Mouse (Mus musculus) midbrain, embryonic 13.5 days (tissue): ENCODE data around the gene Zfp641. TPM values are rescaled to one million over a fixed set of nuclear protein-coding genes. Genes with fewer than 3 reads are reported as not detected.

Experiments used
- polyA plus RNA-seq: library from polyadenylated mRNA; unstranded; fragments of >200 nt; fragmentation: Nextera tagmentation; extraction: Ambion mirVana; gene quantifications from 2 replicates; pipeline ENCODE4 v1.2.1, GENCODE M21; 2015

Zfp641 gene
- polyA plus RNA-seq, 1 experiment from 2014 or later, result 5.9 TPM

Other genes with a start within 250 kb of the Zfp641 start
- 70.8 and 73.8 TPM in 2 replicates for gene Pfkm, start 203.6 kb downstream of the Zfp641 start, polyA plus RNA-seq
- gene Senp1, start 202.4 kb downstream of the Zfp641 start, polyA plus RNA-seq, result 27.6 and 31.1 TPM in 2 replicates
- gene Asb8, start 130.5 kb downstream of the Zfp641 start, polyA plus RNA-seq, result 54.4 and 54.9 TPM in 2 replicates
- 55.4 and 60.4 TPM in 2 replicates for gene Ccdc184, start 129.0 kb downstream of the Zfp641 start, polyA plus RNA-seq
- gene Olfr288, start 100.6 kb downstream of the Zfp641 start, polyA plus RNA-seq, result not detected in 2 replicates
- not detected in 2 replicates for gene Gm44579, start 75.2 kb downstream of the Zfp641 start, polyA plus RNA-seq
- gene Olfr287, start 75.1 kb downstream of the Zfp641 start, polyA plus RNA-seq, result 0.14 TPM in 1 of 2 replicates, not detected in the other
- gene Olfr286, start 61.7 kb downstream of the Zfp641 start, polyA plus RNA-seq, result not detected in 2 replicates
- gene H1fnt, start 38.9 kb downstream of the Zfp641 start, polyA plus RNA-seq, result not detected in 2 replicates
- gene Olfr285, start 21.2 kb upstream of the Zfp641 start, polyA plus RNA-seq, result not detected in 2 replicates
- not detected in 2 replicates for gene Olfr284, start 44.8 kb upstream of the Zfp641 start, polyA plus RNA-seq
- gene Olfr283, start 84.8 kb upstream of the Zfp641 start, polyA plus RNA-seq, result not detected in 2 replicates
- not detected in 2 replicates for gene Olfr282, start 135.1 kb upstream of the Zfp641 start, polyA plus RNA-seq
- gene Olfr281, start 156.4 kb upstream of the Zfp641 start, polyA plus RNA-seq, result not detected in 2 replicates
- not detected in 2 replicates for gene OR5BS1P, start 173.7 kb upstream of the Zfp641 start, polyA plus RNA-seq
- gene Lalba, start 186.6 kb upstream of the Zfp641 start, polyA plus RNA-seq, result not detected in 2 replicates
- gene Olfr279, start 196.2 kb upstream of the Zfp641 start, polyA plus RNA-seq, result not detected in 2 replicates
- 149 and 152 TPM in 2 replicates for gene Kansl2, start 238.1 kb upstream of the Zfp641 start, polyA plus RNA-seq